Mouse (Mus musculus) limb, embryonic 11.5 days (tissue): ENCODE results near the gene Mucl3. TPM values are rescaled to one million over a fixed set of nuclear protein-coding genes. Genes with fewer than 3 reads are reported as not detected.
A peak's percentile ranks its signal among the peaks of the same experiment; 100 is the strongest.

Experiments used
- ATAC-seq: fragments of 200-750 bp; cut with Nextera tagmentation; 2 replicates; pipeline ENCODE4 v1.8.0; 2017; ENCODE audit warnings: low read depth; ENCODE audit not compliant: insufficient number of reproducible peaks, low FRiP score, low TSS enrichment
- DNase-seq: peaks from one replicate; pipeline ENCODE4 v3.0.0-alpha.2; 2015; ENCODE audit warnings: low spot score
- H3K27ac ChIP-seq: fragments of 300-500 bp; sonication (generic); replicated peaks from 2 replicates; pipeline ENCODE4 v1.5.1; 2014; ENCODE audit warnings: low read depth, mild to moderate bottlenecking, low read length
- H3K27me3 ChIP-seq: fragments of 300-500 bp; sonication (generic); 2 replicates; pipeline ENCODE4 v1.6.1; 2014; ENCODE audit warnings: mild to moderate bottlenecking, low read length, mixed read lengths; ENCODE audit not compliant: control insufficient read depth, insufficient read depth
- H3K36me3 ChIP-seq: fragments of 300-500 bp; sonication (generic); 2 replicates; pipeline ENCODE4 v1.6.1; 2014; ENCODE audit warnings: mild to moderate bottlenecking, low read length, moderate library complexity, mixed read lengths; ENCODE audit not compliant: control insufficient read depth, insufficient read depth
- H3K4me1 ChIP-seq: fragments of 300-500 bp; sonication (generic); 2 replicates; pipeline ENCODE4 v1.6.1; 2014; ENCODE audit warnings: low read length, mixed read lengths; ENCODE audit not compliant: control insufficient read depth, insufficient read depth
- H3K4me2 ChIP-seq: fragments of 300-500 bp; sonication (generic); 2 replicates; pipeline ENCODE4 v1.6.1; 2014; ENCODE audit warnings: low read depth, mild to moderate bottlenecking, moderate library complexity; ENCODE audit not compliant: severe bottlenecking
- H3K4me3 ChIP-seq: fragments of 300-500 bp; sonication (generic); 2 replicates; pipeline ENCODE4 v1.5.1; 2014; ENCODE audit warnings: low read depth, low read length
- H3K9ac ChIP-seq: fragments of 300-500 bp; sonication (generic); 2 replicates; pipeline ENCODE4 v1.6.1; 2014; ENCODE audit warnings: mild to moderate bottlenecking, low read length
- H3K9me3 ChIP-seq: fragments of 300-500 bp; sonication (generic); 2 replicates; pipeline ENCODE4 v1.6.1; 2016; ENCODE audit warnings: low read length; ENCODE audit not compliant: control insufficient read depth
- WGBS: fragments of 180-500 bp; shearing (Covaris S2); extraction: QIAGEN DNeasy Blood & Tissue Kit; methylation state at CpG from one replicate; pipeline ENCODE4 v1.1.7; 2014; 5-methylcytosine and 5-hydroxymethylcytosine counted together
- polyA plus RNA-seq: library from polyadenylated mRNA; unstranded; fragments of >200 nt; fragmentation: Nextera tagmentation; extraction: Ambion mirVana; gene quantifications from 2 replicates; pipeline ENCODE4 v1.2.1, GENCODE M21; 2014

Gene Mucl3
- polyA plus RNA-seq, 1 experiment from 2014 or later: not detected

DNA sequence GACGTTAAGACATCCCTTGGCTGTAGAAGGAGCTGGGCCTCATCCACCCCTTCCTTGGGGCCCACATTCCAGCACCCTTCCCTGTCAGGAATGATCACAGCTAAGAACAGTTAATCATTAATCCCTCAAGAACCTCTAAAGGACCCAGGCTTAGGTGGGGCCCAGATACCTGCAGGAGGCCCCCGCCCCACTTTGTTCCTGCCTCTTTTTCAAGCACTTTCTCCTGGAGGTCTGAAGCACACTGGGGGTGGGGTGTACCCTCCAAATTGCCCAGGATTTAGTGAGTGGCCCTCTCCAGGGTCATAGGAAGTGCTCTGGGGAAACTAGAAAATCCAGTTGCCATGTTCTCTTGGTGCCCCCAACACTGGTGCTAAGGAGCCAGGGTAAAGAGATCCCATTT is 5.9 kb upstream of the Mucl3 start:
- Histone ChIP-seq H3K4me1 (no peaks in the 10 kb centered on the region), H3K4me2 (no peak overlapping the region), H3K4me3 (no peak overlapping the region), H3K27me3 (no peaks in the 10 kb centered on the region), H3K9me3 (no peaks in the 10 kb centered on the region), H3K9ac (no peak overlapping the region), H3K27ac (no peak overlapping the region), H3K36me3 (no peaks in the 10 kb centered on the region)
- ATAC-seq: no peak
- 64% methylated on average over 2 of the region's 2 CpGs for WGBS
- no peak for DNase-seq

GRCm38 (mm10) chr17:35639352-35639751 is 4.1 kb downstream of the Mucl3 start:
- Histone ChIP-seq H3K4me1 (no peaks in the 10 kb centered on the region), H3K27me3 (peaks cover 4% of the 10 kb centered on the region; the same call in 1 of the 2 replicates), H3K9ac (no peak overlapping the region), H3K36me3 (no peaks in the 10 kb centered on the region), H3K4me3 (no peak overlapping the region), H3K4me2 (no peak overlapping the region), H3K9me3 (no peaks in the 10 kb centered on the region), H3K27ac (no peak overlapping the region)
- no peak for DNase-seq
- ATAC-seq: no peak
- 72% methylated on average over 6 of the region's 6 CpGs for WGBS

- Histone ChIP-seq H3K4me1 (no peaks in the 10 kb centered on the region), H3K27ac (no peak overlapping the region), H3K9ac (no peak overlapping the region), H3K4me3 (no peak overlapping the region), H3K36me3 (no peaks in the 10 kb centered on the region), H3K27me3 (peaks cover 4% of the 10 kb centered on the region; the same call in 1 of the 2 replicates), H3K9me3 (no peaks in the 10 kb centered on the region), H3K4me2 (no peak overlapping the region)
- peak; percentile 62 for DNase-seq
- ATAC-seq: peak; percentile 81; the same call in 1 of the 2 replicates
- 25% methylated on average over 14 of the region's 14 CpGs for WGBS
Observed at GRCm38 (mm10) chr17:35638475-35639190, 4.9 kb downstream of the Mucl3 start.

DNA sequence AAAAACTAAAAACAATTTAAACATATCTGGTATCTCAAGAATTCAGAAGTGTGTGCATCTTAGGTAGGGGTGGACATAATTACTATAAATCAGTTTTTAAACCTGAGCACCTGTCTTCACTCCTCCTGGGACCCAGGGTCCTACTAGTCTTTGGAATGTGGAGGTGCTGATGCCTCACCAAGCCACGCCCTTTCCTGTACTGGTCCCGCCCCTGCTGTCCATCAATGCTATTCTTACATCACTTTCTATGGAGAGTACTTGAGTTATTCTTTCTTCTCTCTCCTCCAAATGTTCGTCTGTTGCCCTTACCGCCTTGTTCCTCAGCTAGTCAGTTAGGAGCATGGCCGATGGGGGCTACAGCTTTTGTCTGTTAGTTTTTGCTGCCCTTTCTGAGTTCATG is 7.1 kb downstream of the Mucl3 start:
- WGBS: 41% methylated on average over 5 of the region's 5 CpGs
- no peaks in the 10 kb centered on the region for H3K36me3 ChIP-seq

DNA sequence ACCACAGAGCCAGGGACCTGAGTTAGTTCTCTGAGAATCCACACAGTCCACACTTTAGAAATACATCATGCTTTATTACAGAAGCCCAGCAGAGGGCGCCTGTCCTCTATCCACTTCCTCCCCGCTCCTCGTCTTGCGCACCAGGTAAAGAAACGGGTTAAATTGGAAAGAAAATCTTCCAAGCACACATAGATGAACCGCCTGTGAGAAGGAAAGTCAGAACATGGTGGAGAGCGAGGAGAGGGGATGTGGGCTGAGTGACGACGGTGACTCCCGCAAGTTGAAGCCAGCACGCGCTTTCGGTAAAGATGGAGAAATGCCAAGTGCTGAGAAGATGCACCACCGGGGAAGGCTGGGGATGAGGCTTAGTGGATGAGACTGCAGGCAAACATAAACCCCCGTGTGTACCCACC is 7.8 kb downstream of the Mucl3 start:
- no peak overlapping the region for H3K9ac ChIP-seq
- H3K27ac ChIP-seq: no peak overlapping the region

More for the DNA sequence above, 7.1 kb downstream of the Mucl3 start:
- H3K27me3 ChIP-seq: peaks cover 4% of the 10 kb centered on the region; the same call in 1 of the 2 replicates
- H3K4me1 ChIP-seq: no peaks in the 10 kb centered on the region
- no peak overlapping the region for H3K9ac ChIP-seq
- ATAC-seq: no peak
- H3K9me3 ChIP-seq: no peaks in the 10 kb centered on the region
- no peak overlapping the region for H3K27ac ChIP-seq
- peak; percentile 28 for DNase-seq
- no peak overlapping the region for H3K4me3 ChIP-seq
- H3K4me2 ChIP-seq: no peak overlapping the region

GRCm38 (mm10) chr17:35635202-35635601 is 8.3 kb downstream of the Mucl3 start:
- H3K4me1 ChIP-seq: no peaks in the 10 kb centered on the region
- peaks cover 4% of the 10 kb centered on the region; the same call in 1 of the 2 replicates for H3K27me3 ChIP-seq
- DNase-seq: no peak
- no peak for ATAC-seq
- no peaks in the 10 kb centered on the region for H3K36me3 ChIP-seq
- no peaks in the 10 kb centered on the region for H3K9me3 ChIP-seq
- no peak overlapping the region for H3K9ac ChIP-seq
- H3K4me3 ChIP-seq: no peak overlapping the region
- no peak overlapping the region for H3K4me2 ChIP-seq
- no peak overlapping the region for H3K27ac ChIP-seq
- 75% methylated on average over 3 of the region's 3 CpGs for WGBS

More for the DNA sequence above, 7.8 kb downstream of the Mucl3 start:
- WGBS: 3% methylated on average over 15 of the region's 15 CpGs
- no peaks in the 10 kb centered on the region for H3K9me3 ChIP-seq
- peaks cover 4% of the 10 kb centered on the region; the same call in 1 of the 2 replicates for H3K27me3 ChIP-seq
- ATAC-seq (no peak), DNase-seq (peak; percentile 81)
- H3K4me2 ChIP-seq: peak overlapping the region; percentile 57
- H3K4me3 ChIP-seq: peak overlapping the region; percentile 16
- H3K4me1 ChIP-seq: no peaks in the 10 kb centered on the region
- no peaks in the 10 kb centered on the region for H3K36me3 ChIP-seq

- H3K36me3 ChIP-seq: no peaks in the 10 kb centered on the region
- peaks cover 4% of the 10 kb centered on the region; the same call in 1 of the 2 replicates for H3K27me3 ChIP-seq
- no peak overlapping the region for H3K9ac ChIP-seq
- H3K9me3 ChIP-seq: no peaks in the 10 kb centered on the region
- WGBS: 12% methylated on average over 1 of the region's 1 CpGs
- no peak overlapping the region for H3K27ac ChIP-seq
- H3K4me3 ChIP-seq: no peak overlapping the region
- DNase-seq (peak; percentile 41), ATAC-seq (no peak)
- no peak overlapping the region for H3K4me2 ChIP-seq
- no peaks in the 10 kb centered on the region for H3K4me1 ChIP-seq
Observed at GRCm38 (mm10) chr17:35633992-35634391, 9.5 kb downstream of the Mucl3 start.

DNA sequence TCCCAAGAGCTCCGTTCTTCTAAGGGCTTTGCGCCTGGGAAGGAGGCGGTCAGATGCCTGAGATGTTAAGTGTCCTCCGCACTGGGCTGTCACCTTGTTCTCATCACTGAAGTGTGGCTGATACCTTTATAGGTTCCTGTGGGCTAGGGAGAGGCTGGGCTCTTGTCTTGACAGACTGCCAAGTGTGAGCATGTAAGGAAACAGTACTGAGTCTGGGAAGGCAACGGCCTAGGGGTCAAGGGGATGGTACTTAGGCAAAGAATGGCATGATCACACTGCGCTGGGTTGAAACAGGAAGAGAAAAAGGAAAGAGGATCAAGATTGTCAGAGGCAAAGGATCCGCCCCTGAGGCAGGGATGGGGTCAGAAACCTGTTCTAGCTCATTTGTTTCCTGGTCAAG is 17.0 kb downstream of the Mucl3 start, which contains the start of gene Gm9573:
TSS of gene Gm9573 (minus strand) at position 101 of the 400 bp plus-strand sequence.
- H3K4me3 ChIP-seq: no peak within 1 kb of the TSS
- no peak for DNase-seq
- no peak within 1 kb of the TSS for H3K27ac ChIP-seq
- H3K9ac ChIP-seq: no peak within 1 kb of the TSS
- H3K4me2 ChIP-seq: no peak within 1 kb of the TSS
- H3K4me1 ChIP-seq: no peaks in the 10 kb centered on the region
- ATAC-seq: no peak
- 82% methylated on average over 7 of the region's 7 CpGs for WGBS
- H3K9me3 ChIP-seq: no peaks in the 10 kb centered on the region
- no peaks in the 10 kb centered on the region for H3K27me3 ChIP-seq
- H3K36me3 ChIP-seq: no peaks in the 10 kb centered on the region
